Mouse (Mus musculus) adrenal gland, postnatal 0 days (tissue): ENCODE data around the gene Vps29. TPM values are rescaled to one million over a fixed set of nuclear protein-coding genes. Genes with fewer than 3 reads are reported as not detected.

Experiments
- polyA plus RNA-seq: library from polyadenylated mRNA; unstranded; fragments of >200 nt; fragmentation: Nextera tagmentation; extraction: Ambion mirVana; gene quantifications from 2 replicates; pipeline ENCODE4 v1.2.1, GENCODE M21; 2015

Vps29 gene
- 308 and 434 TPM in 2 replicates for polyA plus RNA-seq

DNA sequence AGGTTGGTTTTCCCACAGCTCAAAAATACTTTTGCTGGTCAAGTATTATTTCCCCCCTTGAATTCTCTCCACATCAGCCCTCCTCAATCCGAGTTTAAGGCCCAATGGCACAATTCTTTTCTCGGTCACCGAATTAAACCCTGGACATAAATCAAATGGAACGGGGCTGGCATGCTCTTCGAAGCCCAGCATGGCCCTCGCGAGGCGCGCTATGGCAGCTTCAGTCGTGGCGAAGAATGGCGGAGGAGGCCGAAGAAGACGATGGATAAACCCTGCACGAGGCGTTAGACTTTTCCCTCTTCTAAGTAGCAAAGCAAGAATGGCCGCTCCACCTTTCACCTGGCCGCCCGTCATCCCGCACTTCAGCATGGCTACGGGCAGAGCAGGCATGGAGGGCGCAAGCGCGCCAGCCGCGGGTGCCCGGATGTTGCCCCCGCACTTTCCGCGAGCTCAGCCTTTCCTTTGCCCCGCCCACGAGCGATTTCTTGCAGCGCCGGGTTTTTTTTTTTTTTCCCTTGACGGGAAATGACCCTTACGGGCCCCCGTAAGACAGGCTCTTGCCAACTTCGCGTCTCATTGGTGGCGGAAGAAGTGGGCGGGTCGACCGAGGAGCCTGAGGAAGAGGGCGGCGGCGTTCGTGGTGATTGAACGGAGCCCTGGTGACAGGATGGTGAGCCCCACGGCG lies at the start of gene Vps29, which contains the start of gene Rad9b:
Gene Vps29 (plus strand): TSS at position 563 of the 685 bp plus-strand sequence.
Gene Rad9b (minus strand): TSS at position 427 of the 685 bp plus-strand sequence.

DNA sequence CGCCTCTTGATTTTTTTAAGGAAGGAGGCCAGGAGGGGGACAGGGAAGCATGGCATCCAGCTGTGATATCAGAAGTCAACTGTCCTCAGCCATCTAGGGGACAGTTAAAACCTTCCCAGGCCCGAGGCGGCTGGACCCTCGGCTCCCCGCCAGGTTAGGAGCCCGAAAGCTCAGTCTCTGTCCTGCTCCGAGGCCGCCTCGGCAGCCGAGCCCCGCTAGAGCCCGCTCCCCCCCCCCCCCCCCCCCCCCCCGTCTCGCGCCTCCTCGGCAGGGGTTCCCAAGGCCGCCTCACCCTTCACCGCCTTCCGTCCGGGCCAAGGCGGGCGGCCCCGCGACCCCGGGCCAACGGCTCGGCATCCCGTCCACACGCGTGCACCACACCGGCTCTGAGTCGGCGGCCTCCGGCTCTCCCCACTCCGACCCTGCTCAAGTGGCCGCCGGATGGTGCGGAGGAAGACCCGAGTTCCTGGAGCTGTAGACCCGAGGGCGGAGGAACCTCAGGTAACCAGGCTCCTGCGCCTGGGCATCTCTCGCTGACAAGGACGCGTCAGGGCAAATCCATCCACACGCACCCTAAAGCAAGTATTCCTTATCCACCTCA lies 17.5 kb downstream of the Vps29 start, which contains the start of gene Gpn3:
Gene Gpn3 (plus strand): TSS at position 286 of the 601 bp plus-strand sequence.

DNA sequence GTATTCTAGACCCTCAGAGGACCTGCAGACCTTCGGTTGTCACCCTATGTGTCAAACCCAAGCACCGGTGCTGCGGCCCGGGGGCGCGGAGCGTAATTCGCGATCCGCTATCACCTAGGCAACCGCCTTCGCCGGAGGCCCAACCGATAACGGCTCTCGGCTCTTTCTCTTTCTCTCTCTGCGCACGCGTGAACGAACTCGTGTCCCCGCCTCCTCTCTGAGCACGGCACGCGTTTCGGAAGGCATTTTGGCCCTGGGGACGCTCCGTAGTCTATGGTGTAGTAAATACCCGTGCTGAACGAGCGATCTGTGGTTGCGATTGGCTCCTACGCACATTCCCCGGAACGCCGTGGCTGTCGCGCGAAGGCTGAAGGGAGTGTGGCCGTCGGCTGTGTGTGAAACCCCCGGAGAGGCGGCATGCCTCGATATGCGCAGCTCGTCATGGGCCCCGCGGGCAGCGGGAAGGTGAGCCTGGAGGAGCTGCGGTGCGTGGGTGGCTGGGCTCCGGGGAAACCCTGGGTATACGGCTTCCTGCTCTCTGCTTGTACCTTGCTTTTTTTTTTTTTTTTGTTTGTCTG lies 18.1 kb downstream of the Vps29 start, which contains the start of gene Fam216a:
Gene Fam216a (minus strand): TSS at position 173 of the 578 bp plus-strand sequence.

DNA sequence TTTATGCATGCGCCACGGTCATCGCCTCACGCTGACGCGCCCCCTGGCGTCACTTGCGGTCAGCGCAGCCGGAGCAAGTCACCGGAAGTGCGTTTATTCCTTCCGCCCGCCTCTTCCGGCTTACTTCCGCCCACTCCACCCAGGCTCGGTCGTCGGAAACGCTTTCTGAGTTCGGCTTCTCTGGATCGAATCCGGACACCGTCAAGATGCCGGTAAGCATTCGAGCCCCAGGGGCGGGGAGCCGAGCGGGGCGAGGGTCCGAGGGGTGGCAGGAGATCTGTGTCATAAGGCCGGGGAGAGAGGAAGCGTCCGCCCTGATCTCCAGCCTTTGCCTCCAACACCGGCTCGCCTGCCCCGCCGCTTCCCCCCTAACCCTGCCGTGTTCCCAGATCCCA lies 37.6 kb downstream of the Vps29 start, which contains the start of gene Arpc3:
Gene Arpc3 (plus strand): TSS at position 93 of the 395 bp plus-strand sequence.

Other genes starting within 250 kb of the Vps29 start
- gene Ccdc63, start 213.5 kb upstream of the Vps29 start, polyA plus RNA-seq, result 0.22 TPM in 1 of 2 replicates, not detected in the other
- 160 and 183 TPM in 2 replicates for gene Ppp1cc, start 196.1 kb upstream of the Vps29 start, polyA plus RNA-seq
- gene Hvcn1, start 147.6 kb upstream of the Vps29 start, polyA plus RNA-seq, result 5.2 and 6.4 TPM in 2 replicates
- 4.9 and 8.2 TPM in 2 replicates for gene Tctn1, start 89.9 kb upstream of the Vps29 start, polyA plus RNA-seq
- 9.0 and 16.0 TPM in 2 replicates for gene Pptc7, start 70.0 kb upstream of the Vps29 start, polyA plus RNA-seq
- gene Rad9b, start 136 bp upstream of the Vps29 start, polyA plus RNA-seq, result 5.0 and 7.9 TPM in 2 replicates
- 48.4 and 67.2 TPM in 2 replicates for gene Gpn3, start 17.5 kb downstream of the Vps29 start, polyA plus RNA-seq
- 71.8 and 76.0 TPM in 2 replicates for gene Fam216a, start 18.0 kb downstream of the Vps29 start, polyA plus RNA-seq
- gene Arpc3, start 37.5 kb downstream of the Vps29 start, polyA plus RNA-seq, result 144 and 145 TPM in 2 replicates
- gene Anapc7, start 67.3 kb downstream of the Vps29 start, polyA plus RNA-seq, result 24.6 and 32.2 TPM in 2 replicates
- 21.8 and 25.3 TPM in 2 replicates for gene Atp2a2, start 147.9 kb downstream of the Vps29 start, polyA plus RNA-seq